Mouse (Mus musculus): ENCODE results near the gene Tars. TPM values are rescaled to one million over a fixed set of nuclear protein-coding genes. Genes with fewer than 3 reads are reported as not detected.

Gene Tars
- 61.0 and 86.4 TPM in 2 replicates for total RNA-seq (2014; fragmentation: Nextera tagmentation)
- 89.7 and 96.2 TPM in 2 replicates for total RNA-seq (2017)
- 41.6 and 41.7 TPM in 2 replicates for polyA plus RNA-seq (2012)

- no peak for TF ChIP-seq GATA2 (IDR thresholded peaks at IDR 0.05; ENCODE audit: borderline replicate concordance, low read depth, low read length)
- no peak for TF ChIP-seq GATA1 (IDR thresholded peaks at IDR 0.05; ENCODE audit: borderline replicate concordance, low read length)
- TF ChIP-seq TAL1 (conservative IDR thresholded peaks at IDR 0.05; ENCODE audit: low read depth, low read length) = no peak
- no peak for TF ChIP-seq POLR2AphosphoS5 (IDR thresholded peaks at IDR 0.05; ENCODE audit: insufficient replicate concordance, low read depth, low read length)
- no peak for TF ChIP-seq CTCF (IDR thresholded peaks at IDR 0.05; ENCODE audit: low read depth, low read length)
- H3K4me1 ChIP-seq (ENCODE audit: insufficient read depth, low read depth, low read length) = peaks cover 33% of the 10 kb centered on the region
- DNase-seq (ENCODE audit: low spot score) = peak; percentile 95
- H3K9me3 ChIP-seq (replicated peaks) = no peaks in the 10 kb centered on the region
- peak within 1 kb of the TSS; percentile 92 for H3K4me3 ChIP-seq (ENCODE audit: low read depth, low read length)
- peaks cover 31% of the 10 kb centered on the region for H3K36me3 ChIP-seq (replicated peaks)
- ATAC-seq (ENCODE audit: extremely low read depth, insufficient number of reproducible peaks, low FRiP score, poor library complexity, severe bottlenecking) = peak; percentile 100
- H3K27me3 ChIP-seq (ENCODE audit: insufficient read depth, low read length) = peaks cover 5% of the 10 kb centered on the region
These were observed at the start of gene Tars for GRCm38 (mm10) chr15:11399356-11400067. Gene Tars (minus strand): TSS chr15:11399665.

- Histone ChIP-seq H3K9me3 (replicated peaks) (no peaks in the 10 kb centered on the region), H3K27me3 (ENCODE audit: insufficient read depth, low read length) (no peaks in the 10 kb centered on the region; the same call in 1 of the 2 replicates), H3K36me3 (replicated peaks) (no peaks in the 10 kb centered on the region), H3K4me3 (ENCODE audit: low read depth, low read length) (no peak overlapping the region), H3K4me1 (ENCODE audit: insufficient read depth, low read depth, low read length) (no peaks in the 10 kb centered on the region)
- no peak for DNase-seq (ENCODE audit: low spot score)
- TF ChIP-seq GATA1 (IDR thresholded peaks at IDR 0.05; ENCODE audit: borderline replicate concordance, low read length) (no peak), POLR2AphosphoS5 (IDR thresholded peaks at IDR 0.05; ENCODE audit: insufficient replicate concordance, low read depth, low read length) (no peak), TAL1 (conservative IDR thresholded peaks at IDR 0.05; ENCODE audit: low read depth, low read length) (no peak), GATA2 (IDR thresholded peaks at IDR 0.05; ENCODE audit: borderline replicate concordance, low read depth, low read length) (no peak), CTCF (IDR thresholded peaks at IDR 0.05; ENCODE audit: low read depth, low read length) (no peak)
- no peak for ATAC-seq (ENCODE audit: extremely low read depth, insufficient number of reproducible peaks, low FRiP score, poor library complexity, severe bottlenecking)
These were observed 37.9 kb upstream of the Tars start for GRCm38 (mm10) chr15:11437361-11437760.

- no peak for DNase-seq (ENCODE audit: low spot score)
These were observed 37.3 kb upstream of the Tars start for GRCm38 (mm10) chr15:11436709-11437280.

GRCm38 (mm10) chr15:11426899-11427298, 27.4 kb upstream of the Tars start:
- Histone ChIP-seq H3K4me1 (ENCODE audit: insufficient read depth, low read depth, low read length) (no peaks in the 10 kb centered on the region), H3K27me3 (ENCODE audit: insufficient read depth, low read length) (no peaks in the 10 kb centered on the region), H3K9me3 (replicated peaks) (no peaks in the 10 kb centered on the region), H3K36me3 (replicated peaks) (no peaks in the 10 kb centered on the region), H3K4me3 (ENCODE audit: low read depth, low read length) (no peak overlapping the region)
- no peak for ATAC-seq (ENCODE audit: extremely low read depth, insufficient number of reproducible peaks, low FRiP score, poor library complexity, severe bottlenecking)
- no peak for DNase-seq (ENCODE audit: low spot score)
- TF ChIP-seq CTCF (IDR thresholded peaks at IDR 0.05; ENCODE audit: low read depth, low read length) (no peak), GATA1 (IDR thresholded peaks at IDR 0.05; ENCODE audit: borderline replicate concordance, low read length) (no peak), GATA2 (IDR thresholded peaks at IDR 0.05; ENCODE audit: borderline replicate concordance, low read depth, low read length) (no peak), TAL1 (conservative IDR thresholded peaks at IDR 0.05; ENCODE audit: low read depth, low read length) (no peak), POLR2AphosphoS5 (IDR thresholded peaks at IDR 0.05; ENCODE audit: insufficient replicate concordance, low read depth, low read length) (no peak)

More at GRCm38 (mm10) chr15:11436709-11437280, 37.3 kb upstream of the Tars start:
- no peak overlapping the region for H3K4me3 ChIP-seq (ENCODE audit: low read depth, low read length)
- H3K27me3 ChIP-seq (ENCODE audit: insufficient read depth, low read length) = no peaks in the 10 kb centered on the region; the same call in 1 of the 2 replicates
- no peaks in the 10 kb centered on the region for H3K4me1 ChIP-seq (ENCODE audit: insufficient read depth, low read depth, low read length)
- no peak for ATAC-seq (ENCODE audit: extremely low read depth, insufficient number of reproducible peaks, low FRiP score, poor library complexity, severe bottlenecking)
- no peak for TF ChIP-seq CTCF (IDR thresholded peaks at IDR 0.05; ENCODE audit: low read depth, low read length)
- no peak for TF ChIP-seq POLR2AphosphoS5 (IDR thresholded peaks at IDR 0.05; ENCODE audit: insufficient replicate concordance, low read depth, low read length)
- no peak for TF ChIP-seq GATA1 (IDR thresholded peaks at IDR 0.05; ENCODE audit: borderline replicate concordance, low read length)
- TF ChIP-seq TAL1 (conservative IDR thresholded peaks at IDR 0.05; ENCODE audit: low read depth, low read length) = no peak
- TF ChIP-seq GATA2 (IDR thresholded peaks at IDR 0.05; ENCODE audit: borderline replicate concordance, low read depth, low read length) = no peak
- no peaks in the 10 kb centered on the region for H3K9me3 ChIP-seq (replicated peaks)
- no peaks in the 10 kb centered on the region for H3K36me3 ChIP-seq (replicated peaks)

GRCm38 (mm10) chr15:11413484-11413883, 14.0 kb upstream of the Tars start:
- H3K27me3 ChIP-seq (ENCODE audit: insufficient read depth, low read length) = peaks cover 11% of the 10 kb centered on the region
- no peaks in the 10 kb centered on the region for H3K36me3 ChIP-seq (replicated peaks)
- TF ChIP-seq GATA2 (IDR thresholded peaks at IDR 0.05; ENCODE audit: borderline replicate concordance, low read depth, low read length) = no peak
- no peak for TF ChIP-seq GATA1 (IDR thresholded peaks at IDR 0.05; ENCODE audit: borderline replicate concordance, low read length)
- no peak for TF ChIP-seq TAL1 (conservative IDR thresholded peaks at IDR 0.05; ENCODE audit: low read depth, low read length)
- TF ChIP-seq CTCF (IDR thresholded peaks at IDR 0.05; ENCODE audit: low read depth, low read length) = no peak
- no peak for TF ChIP-seq POLR2AphosphoS5 (IDR thresholded peaks at IDR 0.05; ENCODE audit: insufficient replicate concordance, low read depth, low read length)
- H3K4me1 ChIP-seq (ENCODE audit: insufficient read depth, low read depth, low read length) = no peaks in the 10 kb centered on the region
- ATAC-seq (ENCODE audit: extremely low read depth, insufficient number of reproducible peaks, low FRiP score, poor library complexity, severe bottlenecking) (no peak), DNase-seq (ENCODE audit: low spot score) (no peak)
- no peak overlapping the region for H3K4me3 ChIP-seq (ENCODE audit: low read depth, low read length)
- no peaks in the 10 kb centered on the region for H3K9me3 ChIP-seq (replicated peaks)

- TF ChIP-seq CTCF (IDR thresholded peaks at IDR 0.05; ENCODE audit: low read depth, low read length) (no peak), GATA1 (IDR thresholded peaks at IDR 0.05; ENCODE audit: borderline replicate concordance, low read length) (no peak), GATA2 (IDR thresholded peaks at IDR 0.05; ENCODE audit: borderline replicate concordance, low read depth, low read length) (no peak), TAL1 (conservative IDR thresholded peaks at IDR 0.05; ENCODE audit: low read depth, low read length) (no peak), POLR2AphosphoS5 (IDR thresholded peaks at IDR 0.05; ENCODE audit: insufficient replicate concordance, low read depth, low read length) (no peak)
- 0 out of 2 replicates have a peak, but pooled peaks cover 4% of the 10 kb centered on the region for H3K4me1 ChIP-seq (ENCODE audit: insufficient read depth, low read depth, low read length)
- no peaks in the 10 kb centered on the region for H3K9me3 ChIP-seq (replicated peaks)
- ATAC-seq (ENCODE audit: extremely low read depth, insufficient number of reproducible peaks, low FRiP score, poor library complexity, severe bottlenecking) (no peak), DNase-seq (ENCODE audit: low spot score) (no peak)
- H3K36me3 ChIP-seq (replicated peaks) = no peaks in the 10 kb centered on the region
- H3K4me3 ChIP-seq (ENCODE audit: low read depth, low read length) = no peak overlapping the region
- peaks cover 11% of the 10 kb centered on the region for H3K27me3 ChIP-seq (ENCODE audit: insufficient read depth, low read length)
These were observed 13.1 kb upstream of the Tars start for GRCm38 (mm10) chr15:11412542-11412941.
